Mouse (Mus musculus) spleen, adult 10 weeks (tissue): ENCODE results near the gene Foxj2. TPM values are rescaled to one million over a fixed set of nuclear protein-coding genes. Genes with fewer than 3 reads are reported as not detected.

Experiments used
- polyA plus RNA-seq: library from polyadenylated mRNA; stranded (reverse); fragments of 350-450 nt; fragmentation: Illumina TruSeq; extraction: RNeasy Lipid Tissue Mini Kit (QIAGEN cat#74804); gene quantifications from one replicate; pipeline ENCODE4 v1.2.3, GENCODE M21; 2015; ENCODE audit warnings: low replicate concordance; ENCODE audit not compliant: insufficient read depth

Foxj2 gene
- polyA plus RNA-seq: 26.8 TPM

GRCm38 (mm10) chr6:122819306-122820070 lies at the start of gene Foxj2:
Gene Foxj2 (plus strand): TSS chr6:122819914.

GRCm38 (mm10) chr6:122801301-122801800 lies 18.4 kb upstream of the Foxj2 start, which contains the start of gene Slc2a3:
Gene Slc2a3 (minus strand): TSS chr6:122801640.

GRCm38 (mm10) chr6:122855955-122856354 lies 36.2 kb downstream of the Foxj2 start, which contains the start of gene C3ar1:
Gene C3ar1 (minus strand): TSS chr6:122856161.

GRCm38 (mm10) chr6:122873871-122874719 lies 54.4 kb downstream of the Foxj2 start, which contains the start of gene Necap1:
Gene Necap1 (plus strand): TSS chr6:122874474.

Other genes with a start within 250 kb of the Foxj2 start
- 109 TPM for gene Apobec1, start 217.5 kb upstream of the Foxj2 start, polyA plus RNA-seq
- 0.66 TPM for gene Gdf3, start 209.8 kb upstream of the Foxj2 start, polyA plus RNA-seq
- gene Dppa3, start 193.5 kb upstream of the Foxj2 start, polyA plus RNA-seq: 0.41 TPM
- not detected for gene Nanog, start 112.4 kb upstream of the Foxj2 start, polyA plus RNA-seq
- gene Slc2a3, start 18.3 kb upstream of the Foxj2 start, polyA plus RNA-seq: 34.6 TPM
- gene C3ar1, start 36.2 kb downstream of the Foxj2 start, polyA plus RNA-seq: 0.79 TPM
- 35.3 TPM for gene Necap1, start 54.6 kb downstream of the Foxj2 start, polyA plus RNA-seq
- 54.7 TPM for gene Clec4a1, start 101.9 kb downstream of the Foxj2 start, polyA plus RNA-seq
- gene Clec4a3, start 132.6 kb downstream of the Foxj2 start, polyA plus RNA-seq: 62.3 TPM
- gene Clec4a4, start 170.5 kb downstream of the Foxj2 start, polyA plus RNA-seq: 24.9 TPM
- gene Clec4b1, start 230.0 kb downstream of the Foxj2 start, polyA plus RNA-seq: 11.5 TPM